Mouse (Mus musculus) hindbrain, embryonic 12.5 days (tissue): Measurements from ENCODE around the gene Rnf157. TPM values are rescaled to one million over a fixed set of nuclear protein-coding genes. Genes with fewer than 3 reads are reported as not detected.
A peak's percentile ranks its signal among the peaks of the same experiment; 100 is the strongest.

Experiments used
- ATAC-seq: fragments of 200-750 bp; cut with Nextera tagmentation; 2 replicates; pipeline ENCODE4 v1.8.0; 2017; ENCODE audit warnings: moderate TSS enrichment; ENCODE audit not compliant: low FRiP score
- H3K27ac ChIP-seq: fragments of 300-500 bp; sonication (generic); 2 replicates; pipeline ENCODE4 v1.5.1; 2016; ENCODE audit warnings: mild to moderate bottlenecking
- H3K27me3 ChIP-seq: fragments of 300-500 bp; sonication (generic); 2 replicates; pipeline ENCODE4 v1.6.1; 2016; ENCODE audit warnings: mild to moderate bottlenecking
- H3K36me3 ChIP-seq: fragments of 300-500 bp; sonication (generic); 2 replicates; pipeline ENCODE4 v1.6.1; 2016; ENCODE audit warnings: mild to moderate bottlenecking
- H3K4me1 ChIP-seq: fragments of 300-500 bp; sonication (generic); 2 replicates; pipeline ENCODE4 v1.6.1; 2016
- H3K4me2 ChIP-seq: fragments of 300-500 bp; sonication (generic); replicated peaks from 2 replicates; pipeline ENCODE4 v1.6.1; 2016; ENCODE audit warnings: mild to moderate bottlenecking
- H3K4me3 ChIP-seq: fragments of 300-500 bp; sonication (generic); 2 replicates; pipeline ENCODE4 v1.5.1; 2016; ENCODE audit warnings: mild to moderate bottlenecking
- H3K9ac ChIP-seq: fragments of 300-500 bp; sonication (generic); 2 replicates; pipeline ENCODE4 v1.6.1; 2016; ENCODE audit warnings: mild to moderate bottlenecking, moderate library complexity
- H3K9me3 ChIP-seq: fragments of 300-500 bp; sonication (generic); replicated peaks from 2 replicates; pipeline ENCODE4 v1.6.1; 2016; ENCODE audit warnings: mild to moderate bottlenecking
- WGBS: fragments of 180-500 bp; shearing (Covaris S2); methylation state at CpG from one replicate; pipeline ENCODE4 v1.1.7; 2016; 5-methylcytosine and 5-hydroxymethylcytosine counted together
- polyA plus RNA-seq: library from polyadenylated mRNA; unstranded; fragments of >200 nt; fragmentation: Nextera tagmentation; extraction: Ambion mirVana; gene quantifications from 2 replicates; pipeline ENCODE4 v1.2.1, GENCODE M21; 2016

Rnf157 gene
- polyA plus RNA-seq, 1 experiment from 2014 or later = 44.8 TPM

- WGBS = 88% methylated on average over 7 of the region's 7 CpGs
- Histone ChIP-seq H3K27ac (0 out of 2 replicates have a peak overlapping the region, but pooled peaks have one; percentile 35), H3K9ac (no peak overlapping the region), H3K9me3 (no peaks in the 10 kb centered on the region), H3K36me3 (peaks cover 32% of the 10 kb centered on the region), H3K27me3 (no peaks in the 10 kb centered on the region), H3K4me3 (no peak overlapping the region), H3K4me2 (no peak overlapping the region), H3K4me1 (peaks cover 29% of the 10 kb centered on the region)
- no peak for ATAC-seq
Observed at GRCm38 (mm10) chr11:116440408-116441068, 27.7 kb upstream of the Rnf157 start.

GRCm38 (mm10) chr11:116439269-116440240 lies 26.7 kb upstream of the Rnf157 start:
- Histone ChIP-seq H3K9ac (no peak overlapping the region), H3K36me3 (peaks cover 32% of the 10 kb centered on the region), H3K27me3 (no peaks in the 10 kb centered on the region), H3K4me3 (no peak overlapping the region), H3K27ac (no peak overlapping the region), H3K9me3 (no peaks in the 10 kb centered on the region), H3K4me1 (peaks cover 33% of the 10 kb centered on the region), H3K4me2 (no peak overlapping the region)
- WGBS = 82% methylated on average over 19 of the region's 19 CpGs
- ATAC-seq = no peak

- Histone ChIP-seq H3K36me3 (peaks cover 32% of the 10 kb centered on the region), H3K4me1 (peaks cover 32% of the 10 kb centered on the region), H3K4me3 (no peak overlapping the region), H3K27me3 (no peaks in the 10 kb centered on the region), H3K9ac (no peak overlapping the region), H3K4me2 (no peak overlapping the region), H3K9me3 (no peaks in the 10 kb centered on the region), H3K27ac (peak overlapping the region; percentile 46; the same call in 1 of the 2 replicates)
- 88% methylated on average over 11 of the region's 11 CpGs for WGBS
- no peak for ATAC-seq
Observed at GRCm38 (mm10) chr11:116437541-116437940, 24.7 kb upstream of the Rnf157 start.

GRCm38 (mm10) chr11:116436725-116437331 lies 24.0 kb upstream of the Rnf157 start:
- ATAC-seq = no peak
- peak overlapping the region; percentile 59 for H3K9ac ChIP-seq

GRCm38 (mm10) chr11:116435992-116436724 lies 23.3 kb upstream of the Rnf157 start:
- no peaks in the 10 kb centered on the region for H3K27me3 ChIP-seq
- no peaks in the 10 kb centered on the region for H3K9me3 ChIP-seq
- H3K4me2 ChIP-seq = peak overlapping the region; percentile 84
- H3K4me1 ChIP-seq = peaks cover 32% of the 10 kb centered on the region
- H3K9ac ChIP-seq = peak overlapping the region; percentile 59
- WGBS = 76% methylated on average over 5 of the region's 5 CpGs
- H3K4me3 ChIP-seq = peak overlapping the region; percentile 91
- H3K36me3 ChIP-seq = peaks cover 32% of the 10 kb centered on the region
- peak overlapping the region; percentile 48 for H3K27ac ChIP-seq
- no peak for ATAC-seq

More at GRCm38 (mm10) chr11:116436725-116437331, 24.0 kb upstream of the Rnf157 start:
- H3K4me1 ChIP-seq = peaks cover 32% of the 10 kb centered on the region
- no peaks in the 10 kb centered on the region for H3K9me3 ChIP-seq
- peak overlapping the region; percentile 84 for H3K4me2 ChIP-seq
- H3K4me3 ChIP-seq = no peak overlapping the region; the same call in 1 of the 2 replicates
- H3K27me3 ChIP-seq = no peaks in the 10 kb centered on the region
- 59% methylated on average over 4 of the region's 4 CpGs for WGBS
- peak overlapping the region; percentile 46 for H3K27ac ChIP-seq
- H3K36me3 ChIP-seq = peaks cover 32% of the 10 kb centered on the region

GRCm38 (mm10) chr11:116434967-116435752 lies 22.3 kb upstream of the Rnf157 start:
- peak overlapping the region; percentile 96 for H3K9ac ChIP-seq
- peaks cover 32% of the 10 kb centered on the region for H3K4me1 ChIP-seq
- peak overlapping the region; percentile 84 for H3K4me2 ChIP-seq
- no peaks in the 10 kb centered on the region for H3K9me3 ChIP-seq
- WGBS = 52% methylated on average over 12 of the region's 12 CpGs
- H3K27me3 ChIP-seq = no peaks in the 10 kb centered on the region
- H3K36me3 ChIP-seq = peaks cover 32% of the 10 kb centered on the region
- peak overlapping the region; percentile 91 for H3K4me3 ChIP-seq
- H3K27ac ChIP-seq = peak overlapping the region; percentile 97
- ATAC-seq = no peak

- Histone ChIP-seq H3K36me3 (peaks cover 28% of the 10 kb centered on the region), H3K4me2 (peak overlapping the region; percentile 84), H3K4me3 (peak overlapping the region; percentile 91), H3K27ac (peak overlapping the region; percentile 97), H3K4me1 (peaks cover 30% of the 10 kb centered on the region), H3K9ac (peak overlapping the region; percentile 96), H3K9me3 (no peaks in the 10 kb centered on the region), H3K27me3 (no peaks in the 10 kb centered on the region)
- peak; percentile 12 for ATAC-seq
- WGBS = under 1% methylated on average over 61 of the region's 67 CpGs
Observed at GRCm38 (mm10) chr11:116434287-116434966, 21.6 kb upstream of the Rnf157 start.

GRCm38 (mm10) chr11:116433356-116434286 lies 20.8 kb upstream of the Rnf157 start, which contains the start of gene Ubald2:
Gene Ubald2, plus strand, starts transcription at chr11:116434094.
- Histone ChIP-seq H3K4me2 (peak within 1 kb of the TSS; percentile 84), H3K27ac (peak within 1 kb of the TSS; percentile 97), H3K4me1 (peaks cover 29% of the 10 kb centered on the region), H3K27me3 (no peaks in the 10 kb centered on the region), H3K9me3 (no peaks in the 10 kb centered on the region), H3K4me3 (peak within 1 kb of the TSS; percentile 91), H3K9ac (peak within 1 kb of the TSS; percentile 96), H3K36me3 (peaks cover 21% of the 10 kb centered on the region)
- WGBS = 2% methylated on average over 66 of the region's 66 CpGs
- ATAC-seq = peak; percentile 98

- Histone ChIP-seq H3K4me3 (no peak overlapping the region), H3K36me3 (peaks cover 21% of the 10 kb centered on the region), H3K4me1 (peaks cover 29% of the 10 kb centered on the region), H3K27ac (no peak overlapping the region), H3K9ac (no peak overlapping the region), H3K9me3 (no peaks in the 10 kb centered on the region), H3K4me2 (0 out of 2 replicates have a peak overlapping the region, but pooled peaks have one; percentile 5), H3K27me3 (no peaks in the 10 kb centered on the region)
- 65% methylated on average over 8 of the region's 8 CpGs for WGBS
- no peak for ATAC-seq
Observed at GRCm38 (mm10) chr11:116432593-116433355, 19.9 kb upstream of the Rnf157 start.
